Mouse (Mus musculus) c-Kit-positive CD71-positive TER-119-positive erythroid progenitor cells, embryonic 14.5 days (primary cell): Measurements from ENCODE around the gene Tmem165.

Source experiments
- DNase-seq: peaks from one replicate; pipeline ENCODE4 v3.0.0-alpha.2; 2013; ENCODE audit warnings: low spot score

Tmem165 gene

DNA sequence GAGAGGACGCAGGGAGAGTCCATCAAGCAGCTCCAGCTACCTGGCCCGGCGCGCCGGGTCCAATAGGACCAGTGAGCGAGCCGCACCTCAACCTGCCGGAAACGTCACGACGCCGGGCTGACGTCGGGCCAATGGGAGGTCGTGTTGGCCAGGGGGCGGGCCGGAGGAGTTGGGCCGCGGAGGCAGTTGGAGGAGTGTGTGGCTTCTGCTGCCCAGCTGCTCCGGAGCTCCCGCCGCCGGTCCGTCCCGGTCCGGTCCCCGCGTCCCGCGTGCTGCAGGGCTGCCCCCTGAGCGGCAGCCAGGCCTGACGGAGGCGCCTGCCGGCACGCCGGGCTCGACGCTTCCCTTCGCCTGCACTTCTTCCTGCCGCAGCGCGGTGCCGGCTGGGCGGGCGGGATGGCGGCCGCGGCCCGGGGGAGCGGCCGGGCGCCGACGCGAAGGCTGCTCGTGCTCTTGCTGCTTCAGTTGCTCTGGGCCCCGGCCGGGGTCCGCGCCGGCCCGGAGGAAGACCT lies at the start of gene Tmem165:
Gene Tmem165, plus strand, starts transcription at position 131 of the 512 bp plus-strand sequence.
- DNase-seq = peak; percentile 87

GRCm38 (mm10) chr5:76135644-76136043 lies 48.0 kb upstream of the Tmem165 start:
- no peak for DNase-seq

GRCm38 (mm10) chr5:76136271-76136670 lies 47.4 kb upstream of the Tmem165 start:
- no peak for DNase-seq

DNA sequence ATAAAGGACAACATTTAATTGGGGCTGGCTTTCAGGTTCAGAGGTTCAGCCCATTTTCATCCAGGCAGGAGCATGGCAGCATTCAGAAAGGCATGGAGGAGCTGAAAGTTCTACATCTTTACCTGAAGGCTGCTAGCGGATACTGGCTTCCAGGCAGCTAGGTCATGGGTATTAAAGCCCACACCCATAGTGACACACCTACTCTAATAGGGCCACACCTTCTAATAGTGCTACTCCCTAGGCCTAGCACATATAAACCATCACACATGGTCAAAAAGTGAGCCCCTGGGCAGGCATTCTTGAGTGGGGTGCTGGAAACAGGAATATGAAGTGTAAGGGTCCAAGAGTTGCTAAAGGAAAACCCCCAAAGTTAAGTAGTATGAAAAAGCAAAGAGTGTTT lies 46.1 kb upstream of the Tmem165 start:
- peak; percentile 47 for DNase-seq

GRCm38 (mm10) chr5:76138071-76138470 lies 45.6 kb upstream of the Tmem165 start:
- DNase-seq = peak; percentile 85

- peak; percentile 83 for DNase-seq
Observed at GRCm38 (mm10) chr5:76138512-76138911, 45.2 kb upstream of the Tmem165 start.

DNA sequence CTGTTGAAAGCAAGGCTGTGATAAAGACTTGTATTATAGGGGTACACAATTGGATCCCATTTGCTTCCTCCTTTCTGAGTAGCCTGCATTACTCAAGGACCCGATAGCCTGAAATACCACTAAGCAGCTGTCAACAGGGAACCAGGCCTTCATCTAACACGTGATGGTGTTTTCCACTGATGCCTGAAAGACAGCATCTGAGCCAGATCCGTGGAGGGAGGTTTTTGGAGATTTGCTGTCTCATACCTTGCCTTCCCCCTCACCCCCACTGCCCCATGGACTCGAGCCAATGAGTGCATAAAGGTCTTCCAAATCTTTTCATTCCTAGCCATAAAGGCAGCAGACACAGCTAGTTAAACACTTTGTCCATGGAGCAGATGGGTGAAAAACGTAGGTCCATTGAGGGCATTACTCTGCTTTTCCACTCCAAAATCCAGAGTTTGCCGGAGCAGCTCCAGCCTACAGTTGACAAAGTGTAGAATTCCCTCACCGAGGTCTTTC lies 44.5 kb upstream of the Tmem165 start:
- DNase-seq = peak; percentile 44

DNA sequence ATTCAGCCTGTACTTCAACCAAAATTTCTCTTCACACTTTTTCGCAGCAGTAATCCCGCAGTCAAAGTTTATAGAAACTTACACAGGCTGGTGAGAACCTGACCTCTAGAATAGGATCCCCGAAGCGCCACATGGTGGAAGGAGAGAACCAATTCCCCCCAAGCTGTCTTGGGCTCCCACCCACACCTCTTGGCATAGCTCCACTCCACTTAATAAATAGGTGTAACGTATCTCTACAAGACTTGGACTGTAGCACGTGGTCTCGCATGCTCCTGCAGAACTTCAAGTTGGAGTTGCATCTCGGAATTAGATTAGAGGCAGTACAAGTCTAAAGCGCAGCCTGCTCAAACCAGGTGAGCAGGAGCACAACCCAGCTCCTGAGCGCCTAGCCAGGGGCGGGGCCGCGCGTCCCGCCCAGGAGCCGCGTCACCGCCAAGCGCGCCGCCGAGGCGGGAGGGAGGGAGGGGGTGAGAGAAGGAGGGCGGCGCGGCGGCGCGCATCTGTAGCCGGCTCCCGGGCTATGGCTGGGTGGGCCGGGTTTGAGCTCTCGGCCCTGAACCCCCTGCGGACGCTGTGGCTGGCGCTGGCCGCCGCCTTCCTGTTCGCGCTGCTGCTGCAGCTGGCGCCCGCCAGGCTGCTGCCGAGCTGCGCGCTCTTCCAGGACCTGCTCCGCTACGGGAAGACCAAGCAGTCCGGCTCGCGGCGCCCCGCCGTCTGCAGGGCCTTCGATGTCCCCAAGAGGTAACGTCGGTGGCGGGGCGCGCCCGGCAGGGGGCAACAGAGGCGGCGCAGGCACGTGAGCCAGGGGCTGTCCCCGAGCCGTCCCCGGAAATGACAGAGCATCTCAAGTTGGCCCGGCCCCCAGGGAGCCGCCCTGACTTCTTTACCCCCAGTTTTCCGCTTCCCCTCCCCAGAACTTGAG lies 43.6 kb upstream of the Tmem165 start, which contains the start of gene Srd5a3:
Gene Srd5a3, plus strand, starts transcription at position 464 of the 922 bp plus-strand sequence.
- peak; percentile 91 for DNase-seq

GRCm38 (mm10) chr5:76140730-76141066 lies 43.0 kb upstream of the Tmem165 start:
- DNase-seq = no peak

- DNase-seq = no peak
Observed at GRCm38 (mm10) chr5:76143356-76143755, 40.3 kb upstream of the Tmem165 start.

GRCm38 (mm10) chr5:76146401-76146800 lies 37.3 kb upstream of the Tmem165 start:
- DNase-seq = peak; percentile 28

GRCm38 (mm10) chr5:76149436-76149835 lies 34.2 kb upstream of the Tmem165 start:
- no peak for DNase-seq

DNA sequence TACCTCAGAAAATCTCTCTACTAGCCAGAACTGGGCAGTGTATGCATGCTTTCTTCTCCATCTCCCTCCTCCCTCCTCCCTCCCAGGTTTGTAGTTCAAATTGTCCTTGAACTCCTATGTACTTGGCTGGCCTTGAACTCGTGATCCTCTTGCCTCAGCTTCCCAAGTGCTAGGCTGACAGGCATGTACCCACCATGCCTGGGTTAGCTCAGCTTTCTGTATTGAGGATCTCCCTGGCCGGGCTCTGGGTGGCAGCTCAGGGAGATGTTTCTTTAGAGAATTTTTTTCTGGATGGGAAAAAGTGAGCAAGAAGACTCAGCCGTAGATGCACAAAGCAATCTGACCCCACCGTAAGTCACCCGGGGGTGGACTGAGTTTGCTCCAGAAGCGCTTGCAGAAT lies 30.7 kb upstream of the Tmem165 start:
- no peak for DNase-seq

- DNase-seq = no peak
Observed at GRCm38 (mm10) chr5:76153430-76153829, 30.2 kb upstream of the Tmem165 start.

DNA sequence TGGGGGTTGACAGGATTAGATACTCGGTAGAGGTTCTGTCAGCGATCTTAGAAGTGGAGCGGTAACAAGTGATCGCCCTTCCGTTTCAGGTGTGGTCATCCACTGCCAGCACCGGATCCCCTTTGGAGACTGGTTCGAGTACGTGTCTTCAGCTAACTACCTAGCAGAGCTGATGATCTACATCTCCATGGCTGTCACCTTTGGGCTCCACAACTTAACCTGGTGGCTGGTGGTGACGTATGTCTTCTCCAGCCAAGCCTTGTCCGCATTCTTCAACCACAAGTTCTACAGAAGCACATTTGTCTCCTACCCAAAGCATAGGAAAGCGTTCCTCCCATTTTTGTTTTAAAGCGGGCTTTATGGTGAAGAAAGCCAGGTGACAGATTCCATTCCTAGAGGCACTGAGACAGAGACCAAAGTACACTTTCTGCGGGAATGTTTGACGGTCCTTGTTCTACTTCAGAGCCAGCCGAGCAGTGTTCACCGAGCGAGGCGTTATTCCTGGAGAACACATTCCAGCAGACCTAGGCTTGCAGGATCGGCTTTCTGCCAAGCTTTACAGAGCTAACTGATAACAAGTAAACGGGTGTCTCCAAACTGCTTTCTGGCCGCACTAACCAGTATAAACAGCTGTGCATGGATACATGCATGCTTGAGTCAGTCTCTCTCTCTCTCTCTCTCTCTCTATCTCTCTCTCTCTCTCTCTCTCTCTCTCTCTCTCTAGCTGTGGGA lies 29.1 kb upstream of the Tmem165 start:
- DNase-seq = no peak

- no peak for DNase-seq
Observed at GRCm38 (mm10) chr5:76159555-76159954, 24.1 kb upstream of the Tmem165 start.

- no peak for DNase-seq
Observed at GRCm38 (mm10) chr5:76160086-76160485, 23.6 kb upstream of the Tmem165 start.

- DNase-seq = no peak
Observed at GRCm38 (mm10) chr5:76161491-76161890, 22.2 kb upstream of the Tmem165 start.

DNA sequence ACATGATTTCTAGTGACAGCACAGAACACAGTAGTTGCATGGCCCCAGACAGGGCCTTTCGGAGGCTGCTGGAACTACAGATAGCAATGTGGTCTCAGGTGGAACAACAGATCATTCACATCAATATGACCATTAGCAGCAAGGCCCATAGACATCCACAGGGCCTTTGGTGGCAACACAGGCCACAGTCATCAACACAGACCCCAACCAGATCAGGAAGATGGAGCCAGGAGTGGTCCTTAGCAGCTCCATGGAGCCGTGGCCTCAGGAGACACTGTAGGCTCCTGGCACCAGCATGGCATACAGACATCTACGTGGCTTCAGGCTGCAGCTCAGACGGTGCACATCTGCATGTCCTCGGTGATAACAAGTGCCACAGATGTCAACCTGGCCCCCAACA lies 20.8 kb upstream of the Tmem165 start:
- no peak for DNase-seq

DNA sequence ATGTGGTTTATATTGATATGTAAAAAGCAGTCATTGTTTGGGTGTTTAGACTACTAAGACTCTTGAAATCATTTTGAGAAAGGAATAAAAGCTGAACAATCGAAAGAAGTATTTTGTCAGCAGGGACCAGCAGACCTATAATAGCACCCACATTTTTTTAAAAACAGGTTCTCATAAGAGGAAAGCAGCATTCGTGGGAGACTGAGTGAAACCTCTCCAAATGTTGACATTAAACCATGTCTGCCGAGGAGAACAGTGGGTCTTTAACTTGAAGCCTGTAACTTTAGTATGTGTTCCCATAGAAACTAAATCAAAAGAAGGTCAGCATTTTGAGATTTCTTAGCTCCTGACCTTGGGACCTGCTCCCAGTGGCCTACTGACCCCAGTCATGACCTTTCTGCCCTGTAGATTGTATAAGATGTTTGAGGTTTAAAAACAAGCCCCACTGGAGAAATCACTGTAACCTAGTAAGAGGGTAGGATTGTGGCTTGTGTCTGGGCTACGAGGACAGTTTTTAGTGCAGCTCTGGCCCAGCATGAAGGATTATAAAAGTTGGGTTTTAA lies 19.8 kb upstream of the Tmem165 start:
- DNase-seq = no peak

- no peak for DNase-seq
Observed at GRCm38 (mm10) chr5:76164827-76165226, 18.9 kb upstream of the Tmem165 start.

- DNase-seq = no peak
Observed at GRCm38 (mm10) chr5:76170522-76170921, 13.2 kb upstream of the Tmem165 start.
